Mouse (Mus musculus): Measurements from ENCODE around the gene Fmo5.

Fmo5 gene

GRCm38 (mm10) chr3:97680631-97681320 lies 52.2 kb downstream of the Fmo5 start:
- peak; percentile 79 for DNase-seq (ENCODE audit: low read depth, low spot score)

DNA sequence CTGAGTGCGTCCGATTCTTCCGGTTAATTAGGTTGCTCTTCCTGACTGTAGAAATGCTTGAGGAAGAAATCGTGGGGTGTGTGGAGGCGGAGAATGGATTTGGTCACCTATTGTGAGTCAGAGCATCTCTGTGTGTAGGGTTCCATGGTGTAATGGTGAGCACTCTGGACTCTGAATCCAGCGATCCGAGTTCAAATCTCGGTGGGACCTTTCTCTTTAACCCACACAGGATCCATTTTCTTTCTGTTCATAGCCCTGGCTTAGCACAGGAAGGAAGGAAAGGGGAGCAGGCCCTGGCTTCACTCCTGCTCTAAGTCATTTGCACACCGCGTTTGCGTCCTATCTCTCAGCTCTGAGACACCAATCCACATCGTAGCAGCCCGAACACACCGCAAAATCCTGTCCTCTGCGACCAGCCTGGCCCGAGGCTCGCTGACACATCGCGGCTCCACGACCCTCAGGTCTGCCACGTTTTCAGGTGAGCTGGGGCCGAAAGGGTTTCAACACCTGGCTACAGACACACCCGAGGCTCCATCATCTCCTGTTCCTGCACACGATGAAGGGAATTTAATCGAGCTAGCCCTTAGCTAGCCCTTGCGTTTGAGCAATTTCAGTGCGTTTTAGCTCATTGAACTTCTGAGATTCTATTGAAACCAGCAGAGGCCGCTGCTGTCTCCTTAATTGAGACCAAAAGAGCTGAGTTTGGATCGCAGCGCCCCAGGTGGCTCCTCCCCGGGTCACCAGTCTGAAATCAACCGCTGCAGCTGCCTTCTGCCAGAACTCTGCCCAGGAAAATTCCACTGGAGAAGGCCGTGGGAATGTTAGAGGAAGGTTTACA lies 52.9 kb downstream of the Fmo5 start:
- peak; percentile 89 for DNase-seq (ENCODE audit: low read depth, low spot score)

DNA sequence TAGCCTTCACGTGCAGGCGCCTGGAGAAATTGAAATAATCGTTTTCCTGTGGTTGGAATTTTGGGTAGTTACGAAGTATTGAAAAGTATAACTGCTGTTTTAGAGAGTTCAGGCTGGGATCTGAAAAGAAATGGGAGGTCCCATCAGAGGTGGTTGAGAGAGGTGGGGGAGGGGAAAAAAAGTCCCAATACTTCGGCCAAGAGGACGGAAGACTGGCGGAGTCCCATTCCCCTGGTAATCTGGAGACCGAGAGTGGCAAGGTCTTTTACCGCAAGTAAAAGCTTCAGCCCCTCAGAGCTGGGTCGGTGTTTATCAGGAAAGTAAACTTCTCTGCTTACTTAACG lies 53.5 kb downstream of the Fmo5 start:
- no peak for DNase-seq (ENCODE audit: low read depth, low spot score)

DNA sequence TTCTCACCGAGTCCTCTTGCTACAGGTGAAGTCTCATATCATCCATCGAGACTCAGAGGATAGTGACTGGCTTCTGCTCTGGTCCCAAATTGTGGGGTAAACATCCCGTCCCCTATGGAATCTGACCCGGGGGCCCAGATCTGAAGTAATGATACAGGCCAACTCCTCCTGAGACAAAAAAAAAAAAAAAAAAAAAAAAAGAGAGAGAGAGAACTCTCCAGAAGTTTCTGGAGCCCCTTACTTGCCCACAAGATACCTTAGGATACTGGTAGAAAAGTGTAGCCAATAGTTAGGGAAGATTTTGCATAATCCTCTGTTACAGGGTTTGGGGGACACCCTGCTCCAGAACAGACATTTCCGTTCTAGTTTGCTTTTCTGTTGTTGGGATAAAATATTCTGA lies 54.0 kb downstream of the Fmo5 start:
- no peak for DNase-seq (ENCODE audit: low read depth, low spot score)

- peak; percentile 96 for DNase-seq (ENCODE audit: low read depth, low spot score)
Observed at GRCm38 (mm10) chr3:97683560-97684195, 55.1 kb downstream of the Fmo5 start.

GRCm38 (mm10) chr3:97686372-97687117 lies 57.9 kb downstream of the Fmo5 start:
- no peak for DNase-seq (ENCODE audit: low read depth, low spot score)

GRCm38 (mm10) chr3:97689289-97689688 lies 60.7 kb downstream of the Fmo5 start:
- DNase-seq (ENCODE audit: low read depth, low spot score) = no peak

DNA sequence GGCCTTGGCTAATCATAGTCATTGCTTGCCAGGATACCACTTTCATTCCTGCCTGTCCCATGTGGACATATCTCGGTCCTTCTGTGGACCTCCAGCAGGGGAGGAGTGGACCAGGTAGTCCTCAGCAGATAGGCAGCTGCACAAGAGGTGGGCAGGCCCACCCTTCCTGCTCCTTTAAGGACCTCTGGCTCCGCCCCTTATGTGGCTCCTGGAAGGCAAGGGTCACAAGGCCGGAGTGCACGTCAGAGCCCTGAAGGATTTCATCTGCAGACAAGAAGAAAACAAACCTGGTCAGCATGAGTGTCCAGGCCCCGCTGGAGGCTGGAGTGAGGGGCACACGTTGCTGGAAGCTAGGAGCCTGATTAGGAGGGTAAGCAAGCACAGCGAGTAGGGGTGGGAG lies 62.0 kb downstream of the Fmo5 start:
- DNase-seq (ENCODE audit: low read depth, low spot score) = peak; percentile 19

DNA sequence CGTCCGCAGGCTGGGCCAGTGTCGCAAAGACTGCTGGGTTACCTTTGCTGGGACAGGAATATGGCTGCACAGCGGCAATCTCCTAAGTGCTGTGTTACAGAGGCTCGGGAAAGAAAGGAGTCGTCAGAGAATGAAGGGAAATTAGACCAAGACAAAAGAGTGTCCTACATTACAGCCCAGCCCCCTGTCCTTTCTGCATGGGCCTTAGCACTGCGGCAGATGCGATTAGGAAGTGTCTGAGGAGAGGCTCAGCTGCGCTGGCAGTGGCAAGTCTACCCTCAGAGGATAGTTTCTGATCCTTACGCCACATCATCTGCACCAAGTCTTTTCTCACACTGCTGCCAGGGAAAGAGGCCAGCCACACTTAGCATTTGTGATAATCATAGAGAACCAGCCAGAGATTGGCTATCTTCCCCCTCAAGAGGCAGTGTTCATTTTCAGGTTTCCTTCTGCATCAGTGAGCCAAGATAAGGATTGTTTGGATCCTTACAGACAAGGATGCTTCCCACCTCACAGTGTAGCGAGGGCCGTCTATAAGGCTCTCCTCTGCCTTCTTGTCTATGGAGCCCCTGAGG lies 62.9 kb downstream of the Fmo5 start:
- no peak for DNase-seq (ENCODE audit: low read depth, low spot score)

DNA sequence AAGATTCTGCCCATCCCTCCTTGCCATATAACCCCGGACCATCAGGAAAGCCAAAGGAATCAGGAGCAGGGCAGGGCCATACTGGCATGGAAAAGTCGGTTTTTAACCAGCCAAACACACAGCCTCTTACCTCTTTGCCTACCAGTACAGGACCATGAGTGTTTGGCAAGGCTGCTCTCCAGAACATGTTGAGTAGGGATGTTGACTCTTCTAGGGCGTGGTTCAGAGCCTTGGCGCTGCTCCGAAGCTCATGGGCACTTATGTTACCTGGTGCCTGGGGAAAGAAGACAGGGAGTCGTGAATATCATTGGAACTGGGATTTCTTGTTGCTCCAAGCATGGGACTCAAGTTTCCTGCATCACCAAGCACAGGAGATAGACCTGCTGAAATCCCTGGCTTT lies 65.2 kb downstream of the Fmo5 start:
- no peak for DNase-seq (ENCODE audit: low read depth, low spot score)

GRCm38 (mm10) chr3:97696866-97697265 lies 68.3 kb downstream of the Fmo5 start:
- no peak for DNase-seq (ENCODE audit: low read depth, low spot score)

DNA sequence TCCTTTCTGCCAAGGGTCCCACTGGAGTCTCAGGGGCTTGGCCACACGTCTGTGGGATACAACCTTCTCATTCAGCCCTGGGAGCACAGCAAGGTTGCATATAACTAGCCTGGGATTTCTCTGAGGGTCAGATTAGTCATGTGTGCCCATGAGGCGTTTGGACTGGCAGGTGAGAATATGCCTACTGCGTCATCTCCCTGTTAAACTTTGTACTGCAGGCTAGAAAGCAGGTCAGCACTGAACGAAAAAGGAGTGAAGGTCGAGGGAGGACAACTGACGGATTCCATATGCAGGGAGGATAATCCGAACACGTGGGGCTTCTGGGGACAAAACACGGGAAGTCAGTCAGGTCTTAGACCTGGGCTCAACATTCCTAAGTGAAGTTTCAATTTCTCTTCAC lies 68.7 kb downstream of the Fmo5 start:
- DNase-seq (ENCODE audit: low read depth, low spot score) = no peak

DNA sequence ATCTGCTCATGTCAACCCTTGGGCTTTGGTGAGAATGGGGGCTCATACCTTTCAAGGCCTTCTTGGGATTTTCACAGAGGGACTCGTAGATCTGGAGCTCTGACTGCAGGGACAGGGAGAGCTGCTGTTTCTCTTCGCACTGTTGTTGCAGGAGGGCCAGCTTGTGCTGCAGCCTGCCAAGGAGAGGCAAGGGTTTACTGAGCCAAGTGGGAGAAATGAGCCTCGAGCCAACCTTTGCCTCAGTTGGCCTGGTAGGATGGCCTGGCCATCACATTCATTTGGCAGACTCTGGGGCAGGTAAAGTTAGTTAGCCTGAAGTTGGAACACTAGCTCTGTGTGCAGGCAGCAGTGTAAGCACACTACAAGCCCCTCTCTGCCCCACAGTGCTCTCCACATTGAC lies 70.5 kb downstream of the Fmo5 start:
- DNase-seq (ENCODE audit: low read depth, low spot score) = no peak

GRCm38 (mm10) chr3:97701198-97701597 lies 72.6 kb downstream of the Fmo5 start:
- DNase-seq (ENCODE audit: low read depth, low spot score) = no peak

DNA sequence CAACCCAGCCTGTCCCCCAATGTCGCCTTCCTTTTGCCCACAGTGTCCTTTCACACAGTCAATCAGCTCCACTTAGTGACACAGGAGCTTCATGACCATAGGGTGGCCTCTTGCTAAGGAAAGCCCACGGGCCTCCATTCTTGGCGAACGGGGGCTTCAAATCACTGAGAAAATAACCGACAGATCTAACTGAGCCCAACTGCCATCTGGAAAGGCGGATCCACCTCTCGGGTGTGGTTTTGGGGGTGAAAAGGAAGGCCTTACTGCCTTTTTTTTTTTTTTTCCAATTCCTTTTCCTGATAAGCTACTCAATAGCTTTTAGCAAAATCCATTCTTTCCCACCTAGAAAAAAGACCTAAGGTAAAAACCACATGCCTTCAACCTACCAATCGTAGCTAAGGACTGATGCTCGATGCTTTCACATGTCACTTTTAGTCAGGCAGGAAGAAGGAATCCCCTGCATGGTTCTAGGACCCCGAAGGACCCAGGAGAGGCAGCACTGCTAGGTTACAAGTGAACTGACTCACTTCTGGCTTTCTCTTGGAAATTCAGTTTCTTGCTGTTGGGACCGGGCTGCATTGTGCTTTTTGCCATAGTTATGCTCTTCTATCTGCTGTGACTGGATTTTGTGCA lies 74.0 kb downstream of the Fmo5 start:
- DNase-seq (ENCODE audit: low read depth, low spot score) = no peak
